Mouse (Mus musculus) ES-E14 (cell line): ENCODE data around the gene Gatb. TPM values are rescaled to one million over a fixed set of nuclear protein-coding genes. Genes with fewer than 3 reads are reported as not detected.

ENCODE experiments used
- DNase-seq: peaks from one replicate; pipeline ENCODE4 v3.0.0-alpha.2; 2013; ENCODE audit warnings: low read depth, low spot score
- H3K27ac ChIP-seq: 2 replicates; pipeline ENCODE4 v1.5.1; 2012; ENCODE audit warnings: low read depth, mild to moderate bottlenecking, low read length, moderate library complexity, mixed read lengths; ENCODE audit not compliant: poor library complexity, insufficient read depth, severe bottlenecking
- H3K36me3 ChIP-seq: 2 replicates; pipeline ENCODE4 v1.6.1; 2012; ENCODE audit warnings: mild to moderate bottlenecking, low read length, moderate library complexity, mixed read lengths; ENCODE audit not compliant: control insufficient read depth, poor library complexity, insufficient read depth, severe bottlenecking
- H3K4me1 ChIP-seq, 2 experiments: fragments of 150-350 bp in 1 of 2; sonication (generic) in 1 of 2; 2 replicates each; pipeline ENCODE4 v1.6.1; 2012; ENCODE audit warnings: low read length in 2 of 2, mild to moderate bottlenecking in 1 of 2, mixed read lengths in 1 of 2; ENCODE audit not compliant: control insufficient read depth in 2 of 2, insufficient read depth in 2 of 2, poor library complexity in 1 of 2
- H3K4me3 ChIP-seq, 2 experiments: fragments of 150-350 bp in 1 of 2; sonication (generic) in 1 of 2; 2 replicates each; pipeline ENCODE4 v1.5.1; 2012; ENCODE audit warnings: low read length in 2 of 2, low read depth in 1 of 2, mild to moderate bottlenecking in 1 of 2, mixed read lengths in 1 of 2; ENCODE audit not compliant: insufficient read depth in 1 of 2, poor library complexity in 1 of 2, severe bottlenecking in 1 of 2
- H3K9ac ChIP-seq: 2 replicates; pipeline ENCODE4 v1.6.1; 2012; ENCODE audit warnings: low read depth, mild to moderate bottlenecking, low read length, mixed read lengths; ENCODE audit not compliant: poor library complexity, insufficient read depth, severe bottlenecking
- H3K9me3 ChIP-seq: fragments of 150-350 bp; sonication (generic); 2 replicates; pipeline ENCODE4 v1.6.1; 2012; ENCODE audit warnings: low read depth, mild to moderate bottlenecking, low read length; ENCODE audit not compliant: control insufficient read depth, insufficient read depth
- CHD2 ChIP-seq: IDR thresholded peaks from 2 replicates; pipeline ENCODE4 v1.6.1; 2014; ENCODE audit warnings: mild to moderate bottlenecking, low read depth, low read length, inconsistent platforms
- HCFC1 ChIP-seq: IDR thresholded peaks from 2 replicates; pipeline ENCODE4 v1.6.1; 2012; ENCODE audit warnings: low read length, inconsistent platforms, borderline replicate concordance; ENCODE audit not compliant: insufficient read depth
- MAFK ChIP-seq: IDR thresholded peaks from 2 replicates; pipeline ENCODE4 v1.6.1; 2014; ENCODE audit warnings: mild to moderate bottlenecking, low read depth, low read length, inconsistent platforms; ENCODE audit not compliant: insufficient read depth
- ZC3H11A ChIP-seq: IDR thresholded peaks from 2 replicates; pipeline ENCODE4 v1.6.1; 2012; ENCODE audit warnings: low read depth, mild to moderate bottlenecking, inconsistent platforms, low read length, borderline replicate concordance
- ZNF384 ChIP-seq: IDR thresholded peaks from 2 replicates; pipeline ENCODE4 v1.6.1; 2012; ENCODE audit warnings: low read depth, low read length, inconsistent platforms
- in situ Hi-C, 2 experiments: fragments of 600-800 bp; cut with MboI; formaldehyde crosslinking; loops; one replicate each; pipeline ENCODE4 v1.15.1; 2025; ENCODE audit warnings: low sequenced_read_pairs in 2 of 2, inconsistent platforms in 1 of 2; ENCODE audit not compliant: unreplicated experiment in 2 of 2
- total RNA-seq: library from RNA; depleted of rRNA; stranded (reverse); fragments of 300-350 nt; gene quantifications from 2 replicates; pipeline ENCODE4 v1.2.3, GENCODE M21; 2012

The Gatb gene
- total RNA-seq, 1 experiment, result 16.9 TPM

DNA sequence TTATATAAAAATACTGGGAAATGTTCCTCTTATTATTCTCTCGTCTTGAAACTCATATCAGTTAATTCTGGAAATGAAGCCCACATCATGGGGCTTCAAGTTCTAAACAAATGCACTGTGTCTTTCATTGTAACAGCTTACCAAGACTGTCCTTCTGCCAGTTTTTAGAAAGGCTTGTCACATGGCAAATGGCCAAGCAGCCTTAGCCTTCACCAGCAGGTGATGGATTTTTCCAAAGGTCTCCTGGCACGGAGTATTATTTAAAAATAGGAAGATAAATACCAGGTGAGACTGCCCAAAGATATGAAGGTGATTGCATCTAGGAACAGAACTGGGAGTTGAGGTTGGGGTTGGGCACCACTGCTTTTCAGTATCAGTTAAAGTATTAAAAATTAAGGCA is 8.8 kb downstream of the Gatb start:
- no peak overlapping the region for H3K9ac ChIP-seq
- no peaks in the 10 kb centered on the region for H3K9me3 ChIP-seq
- no peak for TF ChIP-seq MAFK
- TF ChIP-seq ZC3H11A, result no peak
- no peak for TF ChIP-seq HCFC1
- no peak for TF ChIP-seq ZNF384
- no peak for TF ChIP-seq CHD2
- H3K4me1 ChIP-seq, result no peaks in the 10 kb centered on the region
- in situ Hi-C loops, result no loop called here
- H3K4me3 ChIP-seq, result no peak overlapping the region
- no peak for DNase-seq
- H3K27ac ChIP-seq, result no peak overlapping the region
- no peaks in the 10 kb centered on the region; the same call in 1 of the 2 replicates for H3K36me3 ChIP-seq

DNA sequence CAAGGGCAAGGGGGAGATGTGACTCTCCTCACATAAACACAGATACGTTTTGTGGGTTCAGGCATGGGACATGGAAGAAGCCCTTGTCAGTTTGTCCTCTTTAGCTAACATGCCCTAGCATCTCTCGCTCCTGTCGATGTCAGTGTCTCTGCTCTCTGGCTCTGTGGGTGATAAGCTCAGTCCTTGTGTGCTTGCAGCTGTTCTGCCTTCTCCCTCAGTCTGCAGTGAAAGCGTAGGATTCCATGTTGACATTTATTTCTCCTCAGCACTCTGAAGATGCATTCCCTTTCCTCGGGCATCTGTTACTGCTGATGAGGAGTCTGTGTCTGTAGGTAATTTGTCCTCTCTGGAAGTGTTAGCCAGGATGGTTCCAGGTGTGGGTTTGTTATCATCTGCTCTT is 9.3 kb downstream of the Gatb start:
- no peak overlapping the region for H3K4me3 ChIP-seq
- H3K9ac ChIP-seq, result no peak overlapping the region
- no peak for DNase-seq
- no peaks in the 10 kb centered on the region; the same call in 1 of the 2 replicates for H3K36me3 ChIP-seq
- no peaks in the 10 kb centered on the region for H3K4me1 ChIP-seq
- no peak for TF ChIP-seq CHD2
- no peak for TF ChIP-seq ZNF384
- TF ChIP-seq HCFC1, result no peak
- TF ChIP-seq MAFK, result no peak
- TF ChIP-seq ZC3H11A, result no peak
- in situ Hi-C loops, result no loop called here
- H3K27ac ChIP-seq, result no peak overlapping the region
- H3K9me3 ChIP-seq, result no peaks in the 10 kb centered on the region

DNA sequence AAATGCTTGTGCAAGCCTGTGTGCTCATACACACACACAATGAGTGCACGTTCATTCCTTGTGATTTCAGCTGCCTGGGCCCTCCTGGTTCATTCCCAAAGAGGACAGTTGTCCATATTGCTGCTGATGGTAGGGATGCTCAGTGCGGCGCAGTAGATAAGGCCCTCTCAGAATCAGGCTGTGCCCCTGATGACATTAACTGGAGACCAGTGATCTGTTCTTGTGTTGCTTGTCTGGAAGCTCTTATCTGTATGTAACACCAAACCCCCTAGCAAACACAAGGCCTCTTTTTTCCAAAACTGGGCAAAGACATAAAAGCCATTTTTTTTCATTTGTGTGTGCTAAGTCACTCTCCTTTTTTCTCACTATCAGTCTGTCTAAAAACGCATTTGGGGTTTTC is 11.0 kb downstream of the Gatb start:
- H3K4me1 ChIP-seq, result no peaks in the 10 kb centered on the region
- no peaks in the 10 kb centered on the region for H3K9me3 ChIP-seq
- no peak for TF ChIP-seq ZC3H11A
- no peak for TF ChIP-seq HCFC1
- no peak for TF ChIP-seq MAFK
- no peak for TF ChIP-seq CHD2
- in situ Hi-C loops, result no loop called here
- H3K27ac ChIP-seq, result no peak overlapping the region
- no peak for DNase-seq
- no peak overlapping the region for H3K4me3 ChIP-seq
- no peaks in the 10 kb centered on the region; the same call in 1 of the 2 replicates for H3K36me3 ChIP-seq
- H3K9ac ChIP-seq, result no peak overlapping the region

DNA sequence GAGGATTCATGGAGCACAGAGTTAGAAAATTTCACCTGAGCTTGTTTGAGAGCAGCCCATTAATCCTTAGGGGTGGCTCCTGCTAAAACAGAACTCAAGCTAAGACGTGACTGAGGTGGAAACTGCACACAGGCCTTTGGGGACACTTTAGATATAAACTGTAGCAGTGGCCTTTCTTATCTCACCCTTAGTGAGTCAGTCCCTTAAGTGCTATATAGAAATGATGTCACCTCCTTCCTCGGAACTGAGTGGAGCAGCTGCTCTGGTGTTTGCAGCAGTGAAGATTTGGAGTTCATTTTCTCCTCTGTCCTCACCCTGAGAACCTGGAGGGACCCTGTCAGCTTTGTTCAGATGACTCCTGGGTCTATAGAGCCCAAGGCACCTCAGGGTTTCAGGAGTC is 14.8 kb downstream of the Gatb start:
- Histone ChIP-seq H3K4me1 (no peaks in the 10 kb centered on the region), H3K4me3 (no peak overlapping the region), H3K27ac (no peak overlapping the region), H3K9me3 (no peaks in the 10 kb centered on the region), H3K36me3 (no peaks in the 10 kb centered on the region; the same call in 1 of the 2 replicates), H3K9ac (no peak overlapping the region)
- in situ Hi-C loops, result no loop called here
- TF ChIP-seq MAFK, result no peak
- no peak for TF ChIP-seq HCFC1
- no peak for TF ChIP-seq CHD2
- no peak for TF ChIP-seq ZC3H11A
- TF ChIP-seq ZNF384, result no peak
- no peak for DNase-seq

DNA sequence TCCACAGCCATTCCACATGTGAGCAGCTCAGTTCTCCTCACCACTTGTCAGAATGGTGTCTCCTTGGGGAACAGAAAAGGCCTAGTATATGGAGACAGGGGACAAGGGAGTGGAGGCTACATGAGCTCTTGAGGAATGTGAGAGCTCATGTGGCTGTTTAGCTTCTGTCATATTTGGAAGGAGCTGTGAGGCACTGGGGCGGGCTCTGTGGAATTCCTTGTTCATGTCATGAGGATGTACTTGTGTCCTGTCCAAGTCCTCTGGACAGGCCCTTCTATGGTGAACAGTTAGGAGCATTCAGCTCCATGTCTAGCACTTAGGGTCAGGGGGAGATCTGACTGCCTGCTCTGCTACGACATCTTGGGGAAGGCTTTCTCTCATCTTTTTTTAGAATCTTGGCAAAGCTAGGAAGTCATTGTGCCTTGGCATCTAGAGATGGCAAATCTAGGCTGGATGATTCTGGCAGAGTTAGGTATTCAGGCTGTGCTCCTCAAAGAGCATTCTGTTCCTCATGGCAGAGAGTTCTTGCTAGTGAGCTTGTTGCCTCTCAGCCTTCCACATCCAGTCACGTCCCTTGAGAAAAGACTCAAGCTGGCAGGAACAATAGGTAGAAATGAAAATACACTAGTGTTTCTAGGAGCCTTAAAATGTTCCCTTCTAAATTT is 16.3 kb downstream of the Gatb start:
- no peaks in the 10 kb centered on the region for H3K4me1 ChIP-seq
- H3K9ac ChIP-seq, result no peak overlapping the region
- H3K9me3 ChIP-seq, result no peaks in the 10 kb centered on the region
- H3K27ac ChIP-seq, result no peak overlapping the region
- no peak overlapping the region for H3K4me3 ChIP-seq
- TF ChIP-seq HCFC1 (no peak), ZNF384 (no peak), ZC3H11A (no peak), CHD2 (no peak), MAFK (no peak)
- no peaks in the 10 kb centered on the region for H3K36me3 ChIP-seq
- DNase-seq, result no peak
- in situ Hi-C loops, result no loop called here
